Mouse (Mus musculus) monocyte, adult 2 months (primary cell): Measurements from ENCODE around the gene Luzp4.
"Not testable (repeated sequence)": the region's sequence is repeated elsewhere in the genome, so short reads cannot be mapped to it uniquely, and the experiment has no call there.

ENCODE experiments used
- DNase-seq, 2 experiments: peaks; one replicate each; pipeline ENCODE4 v3.0.0; 2022; ENCODE audit warnings: low spot score in 2 of 2, low read depth in 1 of 2

Luzp4 gene

DNA sequence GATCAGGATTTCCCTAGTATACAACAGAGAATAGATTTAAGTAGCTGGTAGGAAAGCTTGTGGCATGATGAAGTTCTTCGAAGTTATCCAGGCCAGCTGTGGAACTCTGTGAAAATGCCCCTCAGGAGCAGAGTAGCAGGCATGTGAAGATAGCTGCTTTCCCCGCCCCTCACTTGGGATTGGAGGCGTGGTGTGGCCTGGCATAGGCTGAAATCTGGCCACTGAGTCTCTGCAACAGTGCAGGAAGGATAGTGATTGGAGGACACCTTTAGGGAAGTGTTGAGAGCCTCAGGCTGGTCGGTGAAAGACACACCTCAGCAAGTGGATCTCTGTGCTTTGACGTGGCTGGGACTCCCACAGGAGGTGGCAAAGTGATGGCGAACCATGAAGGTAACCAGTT, at the start of gene Luzp4:
Gene Luzp4, plus strand, starts transcription at position 301 of the 400 bp plus-strand sequence.
- DNase-seq: not testable (repeated sequence)

DNA sequence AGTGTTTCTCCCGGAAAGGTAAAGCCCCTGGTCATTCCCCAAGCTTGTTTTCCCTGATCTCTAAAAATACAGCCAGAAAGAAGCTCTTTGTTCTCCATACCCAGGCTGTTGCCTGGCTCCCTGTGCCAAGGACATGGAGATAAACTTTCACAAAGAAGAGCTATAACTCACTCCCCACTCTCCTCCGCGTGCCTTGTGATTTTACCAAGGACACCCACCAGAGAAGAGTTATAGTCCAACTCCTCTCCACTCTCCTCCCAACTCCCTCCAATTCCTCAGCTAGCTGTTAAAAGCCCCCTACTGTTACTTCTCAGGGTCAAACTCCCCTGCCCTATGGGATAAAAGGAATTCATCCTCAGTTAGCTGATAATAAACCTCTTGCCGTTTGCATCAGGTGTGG, 15.6 kb upstream of the Luzp4 start:
- DNase-seq: not testable (repeated sequence)
